Mouse (Mus musculus): ENCODE data around the gene Zfp706. TPM values are rescaled to one million over a fixed set of nuclear protein-coding genes. Genes with fewer than 3 reads are reported as not detected.

The Zfp706 gene
- polyA plus RNA-seq (2012; fragmentation: generic; extraction: Trizol): 184 TPM
- long read RNA-seq, experiment 1, full-length matches to known transcripts: 277 of 286 reads
- long read RNA-seq, experiment 1, partial matches to known transcripts: 1 of 286 reads
- long read RNA-seq, experiment 1, other reads (novel, unspliced or antisense): 8 of 286 reads
- long read RNA-seq, experiment 2, full-length matches to known transcripts: 1,433 of 1,444 reads
- long read RNA-seq, experiment 2, partial matches to known transcripts: 1 of 1,444 reads
- long read RNA-seq, experiment 2, other reads (novel, unspliced or antisense): 10 of 1,444 reads

- Histone ChIP-seq H3K79me2 (ENCODE audit: control insufficient read depth, insufficient read depth) (peaks cover 56% of the 10 kb centered on the region), H3K79me3 (ENCODE audit: low read depth) (peaks cover 43% of the 10 kb centered on the region), H3ac (ENCODE audit: control insufficient read depth, insufficient read length, low read depth) (peak within 1 kb of the TSS; percentile 99), H3K4me3 (ENCODE audit: insufficient read depth, poor library complexity, severe bottlenecking) (peak within 1 kb of the TSS; percentile 69), H3K27me3 (ENCODE audit: control insufficient read depth, insufficient read depth, insufficient read length) (no peaks in the 10 kb centered on the region), H3K36me3 (ENCODE audit: control insufficient read depth, insufficient read depth) (peaks cover 33% of the 10 kb centered on the region)
- TF ChIP-seq MYOD1 (IDR thresholded peaks at IDR 0.05; ENCODE audit: control insufficient read depth, insufficient read length, low read depth) (no peak), FOSL1 (IDR thresholded peaks at IDR 0.05; ENCODE audit: insufficient read depth, low read length, poor library complexity, severe bottlenecking) (no peak), USF1 (IDR thresholded peaks at IDR 0.05; ENCODE audit: low read depth) (no peak), MAX (IDR thresholded peaks at IDR 0.05) (peak; percentile 87), CEBPB (IDR thresholded peaks at IDR 0.05; ENCODE audit: low read depth) (peak; percentile 42), MYOG (IDR thresholded peaks at IDR 0.05; ENCODE audit: control insufficient read depth, extremely low read depth, insufficient read length) (no peak), CTCF (IDR thresholded peaks at IDR 0.05; ENCODE audit: control insufficient read depth, insufficient read depth, insufficient read length) (no peak)
Measured at GRCm38 (mm10) chr15:37007233-37007958, at the start of gene Zfp706. Gene Zfp706 (minus strand): TSS chr15:37007773.

- no peak overlapping the region for H3ac ChIP-seq (ENCODE audit: control insufficient read depth, insufficient read length, low read depth)
Measured at GRCm38 (mm10) chr15:37054582-37054981, 47.0 kb upstream of the Zfp706 start.

GRCm38 (mm10) chr15:37053085-37053762, 45.7 kb upstream of the Zfp706 start:
- no peaks in the 10 kb centered on the region for H3K79me3 ChIP-seq (ENCODE audit: low read depth)
- H3K79me2 ChIP-seq (ENCODE audit: control insufficient read depth, insufficient read depth): no peaks in the 10 kb centered on the region
- H3K4me3 ChIP-seq (ENCODE audit: insufficient read depth, poor library complexity, severe bottlenecking): no peak overlapping the region
- H3ac ChIP-seq (ENCODE audit: control insufficient read depth, insufficient read length, low read depth): no peak overlapping the region
- TF ChIP-seq CEBPB (IDR thresholded peaks at IDR 0.05; ENCODE audit: low read depth) (no peak), MYOG (IDR thresholded peaks at IDR 0.05; ENCODE audit: control insufficient read depth, extremely low read depth, insufficient read length) (no peak), USF1 (IDR thresholded peaks at IDR 0.05; ENCODE audit: low read depth) (no peak), CTCF (IDR thresholded peaks at IDR 0.05; ENCODE audit: control insufficient read depth, insufficient read depth, insufficient read length) (no peak)
- H3K36me3 ChIP-seq (ENCODE audit: control insufficient read depth, insufficient read depth): no peaks in the 10 kb centered on the region
- peaks cover 6% of the 10 kb centered on the region for H3K27me3 ChIP-seq (ENCODE audit: control insufficient read depth, insufficient read depth, insufficient read length)

More at GRCm38 (mm10) chr15:37054582-37054981, 47.0 kb upstream of the Zfp706 start:
- Histone ChIP-seq H3K79me2 (ENCODE audit: control insufficient read depth, insufficient read depth) (no peaks in the 10 kb centered on the region), H3K79me3 (ENCODE audit: low read depth) (no peaks in the 10 kb centered on the region), H3K36me3 (ENCODE audit: control insufficient read depth, insufficient read depth) (no peaks in the 10 kb centered on the region), H3K27me3 (ENCODE audit: control insufficient read depth, insufficient read depth, insufficient read length) (peaks cover 6% of the 10 kb centered on the region), H3K4me3 (ENCODE audit: insufficient read depth, poor library complexity, severe bottlenecking) (no peak overlapping the region)
- TF ChIP-seq CTCF (IDR thresholded peaks at IDR 0.05; ENCODE audit: control insufficient read depth, insufficient read depth, insufficient read length): no peak
- no peak for TF ChIP-seq FOSL1 (IDR thresholded peaks at IDR 0.05; ENCODE audit: insufficient read depth, low read length, poor library complexity, severe bottlenecking)
- no peak for TF ChIP-seq MYOD1 (IDR thresholded peaks at IDR 0.05; ENCODE audit: control insufficient read depth, insufficient read length, low read depth)
- TF ChIP-seq MAX (IDR thresholded peaks at IDR 0.05): no peak
- no peak for TF ChIP-seq CEBPB (IDR thresholded peaks at IDR 0.05; ENCODE audit: low read depth)
- no peak for TF ChIP-seq USF1 (IDR thresholded peaks at IDR 0.05; ENCODE audit: low read depth)
- TF ChIP-seq MYOG (IDR thresholded peaks at IDR 0.05; ENCODE audit: control insufficient read depth, extremely low read depth, insufficient read length): no peak

GRCm38 (mm10) chr15:37047403-37047802, 39.8 kb upstream of the Zfp706 start:
- no peaks in the 10 kb centered on the region for H3K79me2 ChIP-seq (ENCODE audit: control insufficient read depth, insufficient read depth)
- no peaks in the 10 kb centered on the region for H3K36me3 ChIP-seq (ENCODE audit: control insufficient read depth, insufficient read depth)
- no peaks in the 10 kb centered on the region for H3K27me3 ChIP-seq (ENCODE audit: control insufficient read depth, insufficient read depth, insufficient read length)
- H3K79me3 ChIP-seq (ENCODE audit: low read depth): no peaks in the 10 kb centered on the region
- TF ChIP-seq CTCF (IDR thresholded peaks at IDR 0.05; ENCODE audit: control insufficient read depth, insufficient read depth, insufficient read length) (no peak), MAX (IDR thresholded peaks at IDR 0.05) (no peak), MYOG (IDR thresholded peaks at IDR 0.05; ENCODE audit: control insufficient read depth, extremely low read depth, insufficient read length) (no peak), CEBPB (IDR thresholded peaks at IDR 0.05; ENCODE audit: low read depth) (no peak), MYOD1 (IDR thresholded peaks at IDR 0.05; ENCODE audit: control insufficient read depth, insufficient read length, low read depth) (no peak), USF1 (IDR thresholded peaks at IDR 0.05; ENCODE audit: low read depth) (no peak), FOSL1 (IDR thresholded peaks at IDR 0.05; ENCODE audit: insufficient read depth, low read length, poor library complexity, severe bottlenecking) (no peak)
- no peak overlapping the region for H3K4me3 ChIP-seq (ENCODE audit: insufficient read depth, poor library complexity, severe bottlenecking)
- no peak overlapping the region for H3ac ChIP-seq (ENCODE audit: control insufficient read depth, insufficient read length, low read depth)

GRCm38 (mm10) chr15:37046586-37046985, 39.0 kb upstream of the Zfp706 start:
- Histone ChIP-seq H3K79me3 (ENCODE audit: low read depth) (no peaks in the 10 kb centered on the region), H3ac (ENCODE audit: control insufficient read depth, insufficient read length, low read depth) (no peak overlapping the region), H3K36me3 (ENCODE audit: control insufficient read depth, insufficient read depth) (no peaks in the 10 kb centered on the region), H3K4me3 (ENCODE audit: insufficient read depth, poor library complexity, severe bottlenecking) (no peak overlapping the region), H3K79me2 (ENCODE audit: control insufficient read depth, insufficient read depth) (no peaks in the 10 kb centered on the region), H3K27me3 (ENCODE audit: control insufficient read depth, insufficient read depth, insufficient read length) (no peaks in the 10 kb centered on the region)
- TF ChIP-seq USF1 (IDR thresholded peaks at IDR 0.05; ENCODE audit: low read depth) (no peak), MYOG (IDR thresholded peaks at IDR 0.05; ENCODE audit: control insufficient read depth, extremely low read depth, insufficient read length) (no peak), MYOD1 (IDR thresholded peaks at IDR 0.05; ENCODE audit: control insufficient read depth, insufficient read length, low read depth) (no peak), CTCF (IDR thresholded peaks at IDR 0.05; ENCODE audit: control insufficient read depth, insufficient read depth, insufficient read length) (no peak), CEBPB (IDR thresholded peaks at IDR 0.05; ENCODE audit: low read depth) (no peak), FOSL1 (IDR thresholded peaks at IDR 0.05; ENCODE audit: insufficient read depth, low read length, poor library complexity, severe bottlenecking) (no peak), MAX (IDR thresholded peaks at IDR 0.05) (no peak)

All from C2C12 (cell line).